Mouse (Mus musculus): ENCODE results near the gene 4930544D05Rik.

Gene 4930544D05Rik

DNA sequence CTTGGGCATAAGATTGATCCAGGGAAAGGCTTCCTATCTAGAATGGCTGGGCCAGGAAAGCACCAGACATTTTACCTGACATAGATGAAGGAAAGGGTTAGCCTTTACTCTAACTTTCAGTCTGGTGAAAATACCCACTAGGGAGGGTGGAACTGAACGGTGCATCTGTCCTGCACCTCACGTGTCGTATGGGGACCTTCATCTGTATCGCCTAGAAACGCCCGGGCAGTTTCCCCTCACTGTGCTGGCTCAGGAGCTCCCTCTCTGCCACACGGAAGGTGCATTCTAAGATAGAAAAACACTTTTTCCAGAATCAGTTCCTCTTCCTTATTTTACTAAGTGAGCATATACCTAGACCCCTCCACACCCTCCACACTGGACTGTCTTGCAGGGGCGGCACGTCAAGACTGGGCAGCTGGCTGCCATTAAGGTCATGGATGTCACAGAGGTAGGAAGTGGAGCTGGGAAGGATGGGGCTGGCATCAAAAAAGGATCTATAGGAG, 17.1 kb upstream of the 4930544D05Rik start:
- DNase-seq (ENCODE audit: low spot score) = no peak

DNA sequence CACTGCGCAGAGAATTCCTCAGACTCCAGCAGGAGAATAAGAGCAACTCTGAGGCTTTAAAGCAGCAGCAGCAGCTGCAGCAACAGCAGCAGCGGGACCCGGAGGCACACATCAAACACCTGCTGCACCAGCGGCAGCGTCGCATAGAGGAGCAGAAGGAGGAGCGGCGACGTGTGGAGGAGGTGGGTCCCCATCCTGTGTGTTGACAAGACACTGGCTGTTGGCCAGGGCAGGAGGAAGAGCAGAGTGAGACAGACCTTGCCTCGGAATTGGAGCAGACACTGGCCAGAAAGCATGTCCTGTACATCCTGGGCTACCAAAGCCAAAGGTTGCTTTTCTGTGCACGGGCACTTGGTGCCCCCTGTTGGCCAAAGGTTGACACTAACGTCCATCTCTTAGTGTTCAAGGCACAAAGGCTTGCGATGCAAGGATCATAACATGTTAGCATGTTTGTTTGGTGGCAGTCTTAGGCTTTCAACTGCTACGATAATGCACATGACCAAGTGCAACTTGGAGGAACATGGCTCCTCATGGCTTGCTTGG, 10.6 kb upstream of the 4930544D05Rik start:
- DNase-seq (ENCODE audit: low spot score) = peak; percentile 86

DNA sequence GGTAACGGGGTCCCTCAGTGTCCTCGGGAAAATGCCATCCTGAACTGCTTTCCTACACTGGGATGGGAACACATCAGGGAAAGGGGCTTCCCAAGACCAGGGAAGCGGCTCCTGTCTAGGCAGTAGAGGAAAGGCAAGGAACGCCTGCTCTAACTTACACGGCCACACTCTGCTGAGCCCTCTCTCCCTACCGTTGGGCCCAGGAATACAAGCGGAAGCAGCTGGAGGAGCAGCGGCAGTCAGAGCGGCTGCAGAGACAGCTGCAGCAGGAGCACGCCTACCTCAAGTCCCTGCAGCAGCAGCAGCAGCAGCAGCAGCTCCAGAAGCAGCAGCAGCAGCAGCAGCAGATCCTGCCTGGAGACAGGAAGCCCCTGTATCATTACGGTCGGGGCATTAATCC, 8.9 kb upstream of the 4930544D05Rik start:
- no peak for DNase-seq (ENCODE audit: low spot score)

DNA sequence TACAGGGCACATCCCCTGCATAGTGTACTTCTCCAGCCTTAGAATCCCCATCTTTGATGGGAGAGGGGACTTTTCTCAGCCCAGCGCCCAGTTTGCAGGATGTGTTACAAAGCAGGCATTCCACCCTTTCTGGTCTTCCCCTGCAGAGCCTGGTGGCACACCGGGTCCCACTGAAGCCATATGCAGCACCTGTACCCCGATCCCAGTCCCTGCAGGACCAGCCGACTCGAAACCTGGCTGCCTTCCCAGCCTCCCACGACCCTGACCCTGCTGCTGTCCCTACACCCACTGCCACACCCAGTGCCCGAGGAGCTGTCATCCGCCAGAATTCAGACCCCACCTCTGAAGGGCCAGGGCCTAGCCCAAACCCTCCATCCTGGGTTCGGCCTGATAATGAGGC, 8.0 kb upstream of the 4930544D05Rik start:
- no peak for DNase-seq (ENCODE audit: low spot score)

DNA sequence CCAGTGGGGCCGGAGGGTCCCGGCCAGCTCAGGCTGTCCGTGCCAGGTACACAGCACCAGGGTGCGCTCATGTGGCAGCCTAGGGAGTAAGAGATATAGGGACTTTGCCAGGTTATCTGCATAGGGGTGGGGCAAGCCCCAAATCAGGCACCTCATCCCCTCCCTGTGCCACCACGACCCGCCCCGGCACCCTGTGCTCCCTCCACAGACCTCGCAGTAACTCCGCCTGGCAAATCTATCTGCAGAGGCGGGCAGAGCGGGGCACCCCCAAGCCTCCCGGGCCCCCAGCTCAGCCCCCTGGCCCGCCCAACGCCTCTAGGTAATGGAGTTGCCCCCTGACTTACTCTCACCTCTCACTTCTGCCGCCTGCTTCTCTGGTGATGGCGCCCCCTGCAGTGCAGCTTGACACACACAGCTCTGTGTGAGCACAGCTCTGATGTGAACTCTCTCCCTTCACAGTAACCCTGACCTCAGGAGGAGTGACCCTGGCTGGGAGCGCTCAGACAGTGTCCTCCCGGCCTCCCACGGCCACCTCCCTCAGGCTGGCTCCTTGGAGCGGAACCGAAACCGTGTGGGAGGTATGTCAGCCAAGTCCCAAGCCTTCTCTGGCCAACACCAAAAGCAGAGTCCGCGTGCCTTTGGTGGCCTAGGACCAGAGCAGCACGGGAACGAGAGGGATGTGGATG, 7.1 kb upstream of the 4930544D05Rik start:
- peak; percentile 18 for DNase-seq (ENCODE audit: low spot score)

DNA sequence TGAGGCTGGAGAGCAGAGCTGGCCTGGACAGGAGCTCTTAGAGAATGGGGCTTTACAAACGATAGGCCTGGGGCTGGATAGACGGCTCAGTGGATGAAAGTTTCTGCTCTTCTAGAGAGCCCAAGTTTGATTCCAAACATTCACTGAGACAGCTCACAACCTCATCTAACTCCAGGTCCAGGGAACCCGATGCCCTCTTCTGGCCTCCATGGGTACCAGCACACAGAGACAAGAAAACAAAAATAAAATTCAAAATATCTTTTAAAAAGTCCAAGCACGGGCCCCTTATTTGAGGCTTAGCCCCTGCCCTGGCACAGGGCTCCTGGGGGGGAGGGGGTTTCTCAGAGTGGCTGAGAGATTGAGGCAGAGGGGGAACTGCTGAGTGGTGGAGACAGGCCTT, 4.9 kb upstream of the 4930544D05Rik start:
- DNase-seq (ENCODE audit: low spot score) = no peak

DNA sequence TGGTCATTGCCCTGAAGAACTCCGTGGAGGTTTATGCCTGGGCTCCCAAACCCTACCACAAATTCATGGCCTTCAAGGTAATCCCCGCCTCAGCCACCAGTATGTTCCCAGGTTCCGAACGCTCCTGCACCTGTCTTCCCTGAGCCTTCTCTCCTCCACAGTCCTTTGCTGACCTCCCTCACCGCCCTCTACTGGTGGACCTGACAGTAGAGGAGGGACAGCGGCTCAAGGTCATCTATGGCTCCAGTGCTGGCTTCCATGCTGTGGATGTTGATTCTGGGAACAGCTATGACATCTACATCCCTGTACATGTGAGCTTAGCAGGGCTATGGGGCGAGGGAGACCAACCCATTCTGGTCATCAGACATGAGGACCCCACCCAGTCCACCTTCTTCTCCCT, 3.1 kb upstream of the 4930544D05Rik start:
- DNase-seq (ENCODE audit: low spot score) = no peak

DNA sequence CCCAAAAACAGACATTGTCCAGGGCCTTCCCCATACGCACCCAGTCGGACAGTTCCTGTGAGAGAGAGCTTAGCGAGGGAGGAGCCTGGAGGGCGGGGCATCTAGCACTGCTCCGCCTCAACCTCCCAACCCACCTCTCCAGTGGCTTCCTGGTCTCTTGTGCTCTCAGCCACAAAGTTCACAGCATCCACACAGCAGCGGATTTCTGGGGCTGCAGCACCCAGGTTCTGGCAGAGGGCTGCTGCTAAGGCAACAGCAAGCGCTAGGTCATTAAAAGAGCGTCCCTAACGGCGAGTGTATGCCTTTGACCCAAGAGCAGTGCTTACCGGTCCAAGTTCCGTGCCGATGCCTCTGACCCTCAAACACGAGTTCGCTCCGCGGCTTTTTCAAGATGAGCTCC, 574 bp upstream of the 4930544D05Rik start:
- peak; percentile 82 for DNase-seq (ENCODE audit: low spot score)

DNA sequence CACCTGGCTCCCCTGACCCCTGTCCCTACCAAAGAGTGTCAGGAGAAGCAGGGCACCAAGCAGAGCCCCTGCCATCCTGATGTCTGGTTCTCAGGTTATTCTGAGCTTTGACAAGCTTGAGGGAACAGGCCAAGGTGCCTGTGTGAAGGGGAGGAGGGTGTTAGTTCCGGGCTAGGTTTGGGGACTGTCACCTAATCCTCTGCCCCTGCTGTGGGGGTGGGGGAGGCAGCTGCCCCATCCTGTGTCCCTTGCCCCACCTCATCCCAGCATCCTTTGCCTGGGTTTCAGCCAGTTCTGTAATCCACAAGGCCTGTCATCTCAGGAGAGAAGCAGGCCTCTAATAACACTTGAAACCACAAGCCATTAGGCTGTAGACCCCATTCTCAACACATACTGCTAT, 3.5 kb downstream of the 4930544D05Rik start, which contains the start of gene Chrne:
TSS of gene Chrne (minus strand) at position 116 of the 400 bp plus-strand sequence.
- DNase-seq (ENCODE audit: low spot score) = no peak

DNA sequence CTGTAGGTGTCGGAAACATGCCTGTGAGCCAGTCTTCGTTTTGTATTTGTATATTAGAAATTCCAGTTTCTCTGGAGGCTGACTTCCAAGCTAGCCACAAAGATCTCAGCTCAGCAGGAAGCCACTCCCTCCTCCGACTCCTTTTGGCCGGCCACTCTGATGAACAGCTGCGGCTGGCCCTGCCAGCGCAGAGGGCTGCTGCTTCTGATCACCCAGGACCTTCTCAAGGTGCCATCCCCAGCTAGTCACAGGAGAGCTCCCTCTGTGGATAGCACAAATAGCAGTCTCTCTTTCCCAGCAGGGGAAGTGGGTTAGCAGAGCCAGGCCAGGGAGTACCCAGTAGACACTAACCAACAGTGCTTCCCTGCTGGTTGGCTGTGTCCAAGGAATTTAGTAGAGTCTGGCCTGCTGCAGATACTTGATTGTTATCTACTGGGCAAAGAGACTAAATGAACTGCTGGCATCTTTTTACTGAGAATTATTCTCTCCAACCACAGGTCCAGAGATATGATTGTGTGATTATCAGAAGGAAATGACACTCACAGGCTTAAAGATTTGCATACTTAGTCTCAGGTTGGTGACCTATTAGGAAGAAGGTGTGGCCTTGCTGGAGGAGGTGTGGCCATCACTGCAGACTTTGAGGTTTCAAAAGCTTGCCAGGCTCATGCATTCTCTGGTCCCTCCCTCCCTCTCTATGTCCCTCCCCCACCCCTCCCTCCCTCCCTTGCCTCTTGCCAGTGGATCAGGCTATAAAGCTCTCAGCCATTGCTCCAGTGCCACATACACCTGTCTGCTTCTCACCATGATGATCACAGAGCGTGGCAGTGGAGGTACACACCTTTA, 6.5 kb downstream of the 4930544D05Rik start:
- no peak for DNase-seq (ENCODE audit: low spot score)

DNA sequence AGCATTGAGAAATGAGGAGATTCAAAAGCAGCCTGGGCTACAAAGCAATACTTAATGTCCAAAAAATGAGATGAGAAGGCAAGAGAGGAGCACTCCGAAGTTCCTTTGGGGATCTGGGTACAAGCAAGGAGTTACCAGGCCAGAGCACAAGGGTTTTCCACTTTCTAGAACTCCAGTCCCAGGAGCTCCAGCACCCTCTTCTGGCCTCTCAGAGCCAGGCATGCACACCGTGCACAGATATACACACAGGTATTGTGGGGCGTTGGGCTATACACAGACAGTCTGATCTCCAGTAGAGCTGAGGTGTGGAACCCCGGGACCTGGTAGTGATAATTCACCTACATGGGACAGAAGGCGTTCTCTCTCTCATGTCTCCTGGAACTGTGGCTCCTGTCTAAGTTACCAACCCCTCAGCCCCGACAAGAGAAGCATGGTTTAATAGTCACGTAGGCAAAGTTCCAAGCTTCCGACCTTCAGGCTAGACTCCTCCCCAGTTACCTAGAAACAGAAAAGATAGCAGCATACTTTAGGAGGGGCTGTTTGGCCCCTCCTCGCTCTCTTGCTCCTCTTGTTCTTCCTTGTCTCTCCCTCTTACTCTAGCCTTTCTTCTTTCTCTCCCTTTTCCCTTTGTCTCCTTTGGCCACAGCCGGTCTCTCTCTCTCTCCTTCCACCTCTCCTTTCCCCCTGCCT, 7.5 kb downstream of the 4930544D05Rik start:
- no peak for DNase-seq (ENCODE audit: low spot score)

DNA sequence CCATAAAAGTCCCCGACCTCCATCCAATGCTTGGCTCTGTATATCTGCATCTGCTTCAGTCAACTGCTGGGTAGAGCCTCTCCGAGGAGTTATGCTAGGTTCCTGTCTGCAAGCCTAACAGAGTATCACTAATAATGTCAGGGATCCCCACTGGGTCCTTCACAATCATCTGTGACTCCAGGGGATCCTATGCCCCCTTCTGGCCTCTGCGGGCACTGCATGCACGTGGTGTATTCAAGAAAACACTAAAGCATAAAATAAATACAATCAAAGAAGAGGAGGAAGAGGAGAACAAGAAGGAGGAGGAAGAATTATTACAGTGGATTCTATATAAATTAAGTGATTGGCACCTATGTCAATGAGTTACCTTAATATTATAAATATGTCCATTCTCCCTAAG, 9.8 kb downstream of the 4930544D05Rik start:
- DNase-seq (ENCODE audit: low spot score) = peak; percentile 70

DNA sequence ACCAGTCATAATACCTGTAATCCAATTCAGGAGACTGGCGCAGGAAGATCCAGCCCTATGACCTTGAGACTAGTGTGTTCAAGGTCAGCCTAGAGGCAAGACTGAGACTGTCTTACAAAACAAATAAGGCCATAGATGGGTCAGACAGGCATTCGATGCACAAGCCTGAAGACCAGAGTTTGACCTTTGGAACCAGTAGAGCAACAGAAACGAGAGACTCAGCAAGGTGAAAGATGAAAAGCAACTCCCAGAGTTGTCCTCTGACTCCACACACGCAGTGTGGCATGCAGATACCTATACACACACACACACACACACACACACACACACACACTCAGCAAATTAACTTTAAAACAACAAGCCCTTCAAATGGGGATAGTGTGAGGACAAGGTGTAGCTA, 11.2 kb downstream of the 4930544D05Rik start:
- no peak for DNase-seq (ENCODE audit: low spot score)

DNA sequence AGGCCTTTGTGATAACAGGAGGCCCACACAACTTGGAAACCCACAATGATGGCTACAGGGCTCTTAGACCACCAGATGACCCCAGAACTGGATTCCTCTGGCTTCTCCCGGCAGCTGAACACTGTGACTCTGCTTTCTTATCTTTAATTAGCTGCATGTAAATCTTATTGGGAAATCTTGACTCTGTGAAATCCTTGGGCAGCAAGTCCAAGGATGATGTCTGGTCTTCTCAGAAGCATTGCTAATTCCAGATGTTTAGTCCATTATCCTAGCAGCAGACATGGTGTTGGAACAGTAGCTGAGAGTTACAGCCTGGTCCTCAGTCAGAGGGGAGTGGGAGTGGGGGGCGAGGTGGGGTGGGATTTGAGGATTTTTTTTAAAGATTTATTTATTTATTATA, 12.8 kb downstream of the 4930544D05Rik start:
- no peak for DNase-seq (ENCODE audit: low spot score)

DNA sequence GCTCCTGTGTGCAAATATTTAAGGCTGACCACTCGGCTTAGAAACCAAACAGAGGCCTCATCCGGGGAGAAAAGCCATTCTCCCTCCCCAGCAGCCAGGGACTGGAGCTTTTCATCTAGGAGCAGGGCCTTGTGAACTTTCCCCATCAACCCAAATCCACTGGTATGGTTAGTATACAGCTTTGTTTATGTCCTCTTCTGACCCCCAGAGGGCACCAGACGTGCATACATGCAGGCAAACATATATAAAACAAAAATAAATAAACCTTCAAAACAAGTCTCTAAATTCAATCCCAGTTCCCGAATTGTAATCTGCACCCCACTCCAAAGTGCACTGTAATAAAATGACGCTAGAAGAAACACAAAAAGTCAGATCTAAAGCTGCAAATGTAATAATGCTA, 13.9 kb downstream of the 4930544D05Rik start:
- DNase-seq (ENCODE audit: low spot score) = no peak

DNA sequence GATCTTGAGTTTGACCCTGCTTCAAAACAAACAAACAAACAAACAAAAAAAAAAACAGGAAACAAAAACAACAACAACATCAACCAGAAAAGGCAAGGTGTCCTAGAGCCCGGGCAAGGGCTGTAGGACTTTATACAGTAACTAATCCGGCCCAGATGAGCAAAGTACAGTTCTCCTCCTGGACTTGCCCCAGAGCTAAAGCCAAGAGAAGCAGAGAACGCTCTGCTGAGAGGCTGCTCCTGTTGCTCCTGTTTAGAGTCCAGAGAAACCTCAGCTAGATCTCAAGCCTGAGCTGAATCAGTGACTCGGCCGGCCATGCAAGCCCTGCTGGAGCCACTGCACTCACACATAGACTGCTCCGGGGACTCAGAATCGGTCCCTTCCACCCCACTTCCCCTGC, 14.5 kb downstream of the 4930544D05Rik start:
- DNase-seq (ENCODE audit: low spot score) = no peak

DNA sequence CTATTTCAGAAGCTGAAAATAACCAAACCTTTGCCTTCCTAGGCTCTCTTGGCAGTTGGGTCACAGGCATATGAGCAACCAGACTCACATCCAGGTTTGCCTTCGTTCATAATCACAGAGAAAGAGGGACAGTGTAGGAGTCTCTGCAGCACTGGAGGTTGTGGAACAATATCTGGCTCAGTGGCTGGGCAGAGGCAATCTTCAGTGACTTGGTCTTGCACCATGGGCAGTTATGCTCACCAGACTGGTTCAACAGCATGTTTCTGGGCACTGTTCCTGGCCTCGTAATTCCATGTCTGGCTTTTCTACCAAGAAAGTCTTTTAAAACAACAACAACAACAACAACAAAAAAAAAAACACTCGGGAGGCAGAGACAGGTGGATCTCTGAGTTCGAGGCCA, 20.0 kb downstream of the 4930544D05Rik start:
- DNase-seq (ENCODE audit: low spot score) = no peak

DNA sequence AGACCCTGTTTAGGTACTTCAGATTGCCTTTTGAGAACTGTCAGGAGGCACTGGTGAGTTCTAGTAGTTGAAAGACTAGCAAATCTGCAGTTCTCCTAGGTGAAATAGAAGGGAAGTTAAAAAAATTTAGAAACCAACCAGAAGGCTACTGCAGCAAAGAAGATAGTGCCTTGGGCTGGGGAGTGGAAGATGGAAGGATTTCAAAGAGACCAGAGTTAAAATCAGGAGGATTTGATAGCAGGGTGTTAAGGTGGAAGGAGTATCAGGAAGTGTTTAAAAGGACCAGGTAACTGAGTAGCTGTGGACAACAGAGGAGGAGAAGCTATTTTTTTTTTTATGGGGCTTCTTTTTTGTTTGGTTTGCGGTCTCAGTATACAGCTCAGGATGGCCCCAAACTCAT, 22.1 kb downstream of the 4930544D05Rik start:
- DNase-seq (ENCODE audit: low spot score) = no peak

DNA sequence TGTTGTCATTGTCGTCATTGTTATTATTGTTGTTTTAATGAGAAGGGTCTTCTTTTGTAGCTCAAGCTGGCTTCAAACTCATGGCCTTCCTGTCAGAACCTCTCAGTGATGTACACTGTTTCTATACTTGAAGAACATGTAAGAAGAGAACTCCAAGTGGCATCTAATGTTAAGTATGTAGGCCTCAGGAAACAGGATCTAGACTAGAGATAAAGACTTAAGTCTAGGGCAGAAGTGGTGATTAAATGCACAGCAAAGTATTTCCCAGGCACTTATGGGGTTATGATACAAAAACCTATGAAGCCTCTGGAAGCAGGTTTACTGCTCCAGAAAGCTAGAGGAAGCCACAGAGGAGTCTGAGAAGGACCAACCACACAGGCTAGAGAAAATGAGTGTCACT, 22.6 kb downstream of the 4930544D05Rik start:
- no peak for DNase-seq (ENCODE audit: low spot score)

DNA sequence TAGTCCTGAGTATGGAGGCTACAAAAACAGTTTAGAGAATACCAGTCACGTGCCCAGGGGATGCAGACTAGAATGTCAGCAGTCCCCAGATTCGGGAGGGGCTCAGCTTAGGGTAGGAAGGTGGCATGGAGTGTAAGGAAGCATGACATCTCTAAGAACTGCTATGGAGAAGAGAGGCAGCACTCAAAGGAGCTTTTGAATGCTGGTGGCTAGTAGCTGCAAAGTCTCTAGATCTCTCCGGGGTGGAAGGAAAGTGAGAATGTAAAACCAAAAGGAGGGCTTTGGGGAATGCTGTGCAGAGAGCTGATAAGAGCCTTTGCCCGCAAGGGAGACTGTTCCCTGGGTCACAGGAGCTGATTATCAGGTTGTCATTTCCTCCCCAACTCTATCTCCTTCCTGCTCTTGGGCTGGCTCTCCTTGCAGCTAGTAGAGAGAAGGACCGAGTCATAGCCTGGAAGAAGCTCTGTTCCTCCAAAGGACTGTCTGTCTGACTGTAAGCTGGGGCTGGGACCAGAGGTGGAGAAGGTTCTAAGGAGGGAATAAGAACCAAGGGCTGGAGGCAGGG, 23.1 kb downstream of the 4930544D05Rik start, which contains the start of gene Gp1ba:
TSS of gene Gp1ba (plus strand) at position 409 of the 565 bp plus-strand sequence.
- no peak for DNase-seq (ENCODE audit: low spot score)

DNA sequence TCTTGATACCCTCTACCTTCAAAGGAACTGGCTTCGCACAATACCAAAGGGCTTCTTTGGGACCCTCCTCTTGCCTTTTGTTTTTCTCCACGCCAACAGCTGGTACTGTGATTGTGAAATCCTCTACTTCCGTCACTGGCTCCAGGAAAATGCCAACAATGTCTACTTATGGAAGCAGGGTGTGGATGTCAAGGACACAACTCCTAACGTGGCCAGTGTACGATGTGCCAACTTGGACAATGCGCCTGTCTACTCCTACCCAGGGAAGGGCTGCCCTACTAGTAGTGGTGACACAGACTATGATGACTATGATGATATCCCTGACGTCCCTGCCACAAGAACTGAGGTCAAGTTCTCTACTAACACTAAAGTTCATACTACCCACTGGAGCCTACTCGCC, 24.3 kb downstream of the 4930544D05Rik start:
- DNase-seq (ENCODE audit: low spot score) = no peak

DNA sequence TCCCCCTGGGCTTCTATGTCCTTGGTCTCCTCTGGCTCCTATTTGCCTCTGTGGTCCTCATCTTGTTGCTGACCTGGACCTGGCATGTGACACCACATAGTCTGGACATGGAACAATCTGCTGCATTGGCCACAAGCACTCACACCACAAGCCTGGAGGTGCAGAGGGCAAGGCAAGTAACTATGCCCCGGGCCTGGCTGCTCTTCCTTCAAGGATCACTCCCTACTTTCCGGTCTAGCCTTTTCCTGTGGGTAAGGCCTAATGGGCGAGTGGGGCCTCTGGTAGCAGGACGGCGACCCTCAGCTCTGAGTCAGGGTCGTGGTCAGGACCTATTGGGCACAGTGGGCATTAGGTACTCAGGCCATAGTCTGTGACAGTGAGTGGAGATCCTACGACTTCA, 25.6 kb downstream of the 4930544D05Rik start:
- DNase-seq (ENCODE audit: low spot score) = no peak

Measured in embryo, embryonic 10 days (tissue).